Mouse (Mus musculus): Measurements from ENCODE around the gene Ism1.

Gene Ism1

GRCm38 (mm10) chr2:139717772-139718171 is 39.8 kb downstream of the Ism1 start:
- no peak for DNase-seq

GRCm38 (mm10) chr2:139722700-139723099 is 44.7 kb downstream of the Ism1 start:
- peak; percentile 75 for DNase-seq

GRCm38 (mm10) chr2:139723304-139723703 is 45.3 kb downstream of the Ism1 start:
- no peak for DNase-seq

- no peak for DNase-seq
Observed at GRCm38 (mm10) chr2:139724202-139724838, 46.3 kb downstream of the Ism1 start.

- no peak for DNase-seq
Observed at GRCm38 (mm10) chr2:139725328-139725727, 47.4 kb downstream of the Ism1 start.

- DNase-seq: no peak
Observed at GRCm38 (mm10) chr2:139728060-139728459, 50.1 kb downstream of the Ism1 start.

- DNase-seq: no peak
Observed at GRCm38 (mm10) chr2:139729377-139729776, 51.4 kb downstream of the Ism1 start.

GRCm38 (mm10) chr2:139742381-139742780 is 64.4 kb downstream of the Ism1 start:
- no peak for DNase-seq

GRCm38 (mm10) chr2:139757021-139757420 is 79.0 kb downstream of the Ism1 start:
- no peak for DNase-seq

GRCm38 (mm10) chr2:139757456-139757855 is 79.5 kb downstream of the Ism1 start:
- no peak for DNase-seq

- no peak for DNase-seq
Observed at GRCm38 (mm10) chr2:139764355-139764754, 86.4 kb downstream of the Ism1 start.

- no peak for DNase-seq
Observed at GRCm38 (mm10) chr2:139774949-139775570, 97.1 kb downstream of the Ism1 start.

- DNase-seq: no peak
Observed at GRCm38 (mm10) chr2:139776644-139777043, 98.7 kb downstream of the Ism1 start.

GRCm38 (mm10) chr2:139778283-139778682 is 100.3 kb downstream of the Ism1 start:
- DNase-seq: no peak

GRCm38 (mm10) chr2:139783318-139783850 is 105.4 kb downstream of the Ism1 start:
- DNase-seq: no peak

GRCm38 (mm10) chr2:139784465-139784864 is 106.5 kb downstream of the Ism1 start:
- DNase-seq: no peak

GRCm38 (mm10) chr2:139784946-139785345 is 107.0 kb downstream of the Ism1 start:
- no peak for DNase-seq

- DNase-seq: no peak
Observed at GRCm38 (mm10) chr2:139788658-139789057, 110.7 kb downstream of the Ism1 start.

- no peak for DNase-seq
Observed at GRCm38 (mm10) chr2:139792345-139793120, 114.6 kb downstream of the Ism1 start.

GRCm38 (mm10) chr2:139804041-139804440 is 126.1 kb downstream of the Ism1 start:
- DNase-seq: no peak

GRCm38 (mm10) chr2:139807887-139808286 is 129.9 kb downstream of the Ism1 start:
- no peak for DNase-seq

Data from cerebellum, adult 9-10 months (tissue).